Mouse (Mus musculus) megakaryocyte, embryonic 14.5 days (primary cell): ENCODE results near the gene Znrf4.

Experiments used
- FLI1 ChIP-seq: IDR thresholded peaks from 2 replicates; pipeline ENCODE4 v1.6.1; 2012; ENCODE audit warnings: low read length, inconsistent platforms, mixed read lengths
- GATA1 ChIP-seq: IDR thresholded peaks from 3 replicates; pipeline ENCODE4 v1.6.1; 2012; ENCODE audit warnings: mixed read lengths, low read length, inconsistent platforms, borderline replicate concordance

- TF ChIP-seq GATA1 (no peak), FLI1 (no peak)
These were observed 43.9 kb downstream of the Znrf4 start for GRCm38 (mm10) chr17:56468380-56468779.
